Mouse (Mus musculus): ENCODE measurements around the gene Sema6d.

GRCm38 (mm10) chr2:124456999-124457398 lies 367.2 kb downstream of the Sema6d start:
- TF ChIP-seq GATA1 (IDR thresholded peaks at IDR 0.05; ENCODE audit: borderline replicate concordance, low read length) (no peak), CTCF (IDR thresholded peaks at IDR 0.05; ENCODE audit: low read depth, low read length) (no peak), TAL1 (conservative IDR thresholded peaks at IDR 0.05; ENCODE audit: low read depth, low read length) (no peak)
